Mouse (Mus musculus) layer of hippocampus, adult 9-11 months (tissue): ENCODE measurements around the gene Apobec3.

Experiments
- DNase-seq: peaks from one replicate; pipeline ENCODE4 v3.0.0; 2022

Gene Apobec3

DNA sequence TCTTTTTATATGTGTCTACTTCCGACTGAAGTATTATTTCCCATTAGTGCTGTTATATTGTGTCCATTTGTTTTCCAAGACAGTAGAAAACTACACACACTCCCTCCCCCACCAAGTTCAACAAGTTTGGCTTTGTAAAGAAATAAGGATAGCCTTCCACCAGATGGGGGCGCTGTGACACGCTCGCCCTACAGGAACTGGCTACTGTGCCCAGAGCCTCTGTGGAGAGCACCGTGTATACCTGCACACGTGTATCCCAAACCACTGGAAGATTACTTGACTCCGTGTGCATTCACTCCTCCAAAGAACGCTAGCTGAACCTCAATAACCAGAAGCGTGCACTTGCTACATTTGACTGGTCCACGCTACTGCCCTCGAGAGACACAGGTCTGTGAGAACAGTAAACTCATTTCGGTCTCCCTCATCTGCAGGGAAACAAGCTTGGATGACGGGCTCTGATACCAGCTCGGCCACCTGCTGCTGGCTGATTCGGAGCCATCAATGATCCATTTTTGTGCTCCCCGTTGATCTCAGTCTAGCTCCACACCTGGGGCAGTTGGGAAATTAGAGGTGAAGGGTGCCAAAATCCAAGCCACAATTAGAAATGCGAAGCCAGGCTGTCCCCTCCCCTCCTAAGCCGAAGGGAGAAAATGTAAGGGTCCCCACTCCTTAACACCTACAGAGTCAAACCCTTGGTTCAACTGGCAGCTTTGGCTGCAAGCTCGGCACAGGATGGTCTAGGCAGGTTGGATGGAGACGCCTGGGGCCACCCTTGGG, at the start of gene Apobec3:
Gene Apobec3 (plus strand): TSS at position 224 of the 777 bp plus-strand sequence.
- DNase-seq, result no peak

DNA sequence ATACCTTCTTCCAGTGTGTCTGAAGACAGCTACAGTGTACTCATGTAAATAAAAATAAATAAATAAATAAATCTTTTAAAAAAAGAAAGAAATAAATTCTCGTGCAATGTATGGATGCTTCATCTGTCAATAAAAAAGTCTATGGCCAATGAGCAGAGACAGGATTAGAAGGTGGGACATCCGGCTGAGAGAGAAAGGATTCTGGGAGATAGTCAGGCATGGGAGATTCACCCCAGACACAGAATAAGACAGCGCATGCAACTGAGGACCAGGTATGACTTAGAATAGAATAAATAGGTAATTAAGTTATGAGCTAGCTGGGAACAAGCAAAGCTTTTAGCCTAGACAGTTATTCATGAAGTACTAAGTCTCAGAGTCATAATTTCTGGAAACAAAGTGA, 48.5 kb upstream of the Apobec3 start:
- no peak for DNase-seq

DNA sequence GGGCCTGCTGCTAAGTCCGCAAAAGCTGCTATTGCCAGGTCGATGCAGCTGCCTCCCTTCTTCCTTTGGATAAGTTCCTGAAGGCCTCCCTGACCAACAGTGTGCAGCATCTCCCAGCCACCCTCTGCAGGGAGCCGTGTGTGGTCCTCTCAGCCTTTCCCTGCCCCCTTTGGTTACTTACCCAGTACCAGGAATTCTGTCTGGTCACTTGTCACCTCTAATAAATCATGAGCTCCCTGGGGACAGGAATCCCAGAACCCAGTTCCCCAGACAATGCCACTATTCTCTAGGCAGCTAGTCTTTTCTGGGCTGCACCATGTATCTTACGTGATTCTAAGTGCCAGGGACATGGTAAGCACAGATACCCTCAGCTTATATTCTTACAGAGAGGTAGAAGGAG, 45.5 kb upstream of the Apobec3 start:
- DNase-seq, result no peak

- no peak for DNase-seq
Measured at GRCm38 (mm10) chr15:79847100-79847499, 44.4 kb upstream of the Apobec3 start.

DNA sequence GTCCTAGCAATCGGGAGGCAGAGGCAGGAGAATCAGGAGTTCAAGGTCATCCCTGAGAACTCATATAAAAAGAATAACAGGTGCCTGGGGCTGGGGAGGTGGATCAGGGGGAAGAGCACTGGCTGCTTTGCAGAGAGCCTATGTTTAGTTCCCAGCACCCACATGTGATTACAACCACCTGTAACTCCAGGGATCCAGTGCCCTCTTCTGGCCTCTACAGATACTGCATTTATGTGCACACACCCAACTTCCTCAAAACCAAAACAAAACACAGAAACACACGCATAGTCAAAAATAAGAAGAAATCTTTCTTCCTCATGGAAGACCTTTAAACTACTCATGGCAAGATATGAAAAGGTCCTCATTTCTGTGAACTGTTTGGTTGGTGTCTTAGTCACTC, 41.3 kb upstream of the Apobec3 start:
- DNase-seq, result no peak

- DNase-seq, result no peak
Measured at GRCm38 (mm10) chr15:79858979-79859378, 32.5 kb upstream of the Apobec3 start.

GRCm38 (mm10) chr15:79859821-79860220, 31.6 kb upstream of the Apobec3 start:
- no peak for DNase-seq

GRCm38 (mm10) chr15:79867260-79868002, 24.0 kb upstream of the Apobec3 start:
- no peak for DNase-seq

DNA sequence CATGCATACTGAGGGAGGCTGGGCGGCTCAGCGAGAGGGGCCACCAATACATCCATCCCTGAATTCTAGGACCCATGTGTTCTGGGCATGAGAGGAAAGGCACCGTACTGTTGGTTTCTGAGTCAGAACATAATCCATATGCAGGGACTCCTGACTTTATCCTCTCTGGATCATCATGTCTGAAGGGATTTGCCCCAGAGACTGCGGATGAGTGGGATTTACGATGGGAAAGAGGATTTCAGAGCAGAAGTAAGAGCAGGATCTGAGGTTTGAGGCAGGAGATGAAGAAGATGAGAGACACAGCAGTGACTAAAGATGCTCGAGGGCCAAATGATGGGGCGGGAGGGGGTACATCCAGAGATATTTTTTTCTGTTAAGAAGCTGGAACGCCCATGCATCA, 17.9 kb upstream of the Apobec3 start:
- no peak for DNase-seq

GRCm38 (mm10) chr15:79873995-79874394, 17.5 kb upstream of the Apobec3 start:
- no peak for DNase-seq

DNA sequence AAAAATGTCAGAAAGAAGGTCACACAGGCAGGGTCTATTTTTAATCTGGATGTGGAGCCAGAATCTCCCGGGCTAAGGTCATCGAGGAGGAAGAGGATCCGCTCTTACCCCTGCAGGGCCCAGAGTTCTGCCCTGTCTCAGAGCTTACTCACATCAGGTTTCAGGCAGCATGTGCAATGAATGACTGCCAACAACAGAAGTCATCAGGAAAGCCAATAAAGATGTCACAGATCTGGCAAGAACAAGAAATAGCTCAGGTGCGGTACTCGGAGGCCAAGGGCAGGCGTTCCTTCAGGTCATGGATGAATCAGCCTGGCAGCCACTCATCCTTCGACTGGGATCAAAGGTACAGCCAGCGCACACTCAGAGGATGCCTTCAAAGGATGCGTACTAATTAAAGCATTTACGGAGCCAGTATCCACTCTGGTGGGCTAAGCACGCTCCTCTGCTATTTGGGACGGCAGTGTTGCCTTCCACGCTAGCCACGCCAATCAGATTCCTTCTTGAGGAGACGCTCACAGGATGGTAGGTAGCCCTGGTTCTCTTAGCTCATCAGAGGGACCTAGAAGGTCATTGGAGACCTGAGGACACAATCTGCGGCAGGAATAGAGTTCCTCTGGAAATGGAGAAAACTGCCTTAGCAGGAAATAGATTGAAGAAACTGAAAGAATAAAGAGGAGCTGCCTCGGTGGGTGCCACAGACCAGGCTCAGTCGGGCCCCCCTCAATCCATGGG, 16.0 kb upstream of the Apobec3 start:
- no peak for DNase-seq

GRCm38 (mm10) chr15:79878725-79879136, 12.7 kb upstream of the Apobec3 start:
- DNase-seq, result no peak

DNA sequence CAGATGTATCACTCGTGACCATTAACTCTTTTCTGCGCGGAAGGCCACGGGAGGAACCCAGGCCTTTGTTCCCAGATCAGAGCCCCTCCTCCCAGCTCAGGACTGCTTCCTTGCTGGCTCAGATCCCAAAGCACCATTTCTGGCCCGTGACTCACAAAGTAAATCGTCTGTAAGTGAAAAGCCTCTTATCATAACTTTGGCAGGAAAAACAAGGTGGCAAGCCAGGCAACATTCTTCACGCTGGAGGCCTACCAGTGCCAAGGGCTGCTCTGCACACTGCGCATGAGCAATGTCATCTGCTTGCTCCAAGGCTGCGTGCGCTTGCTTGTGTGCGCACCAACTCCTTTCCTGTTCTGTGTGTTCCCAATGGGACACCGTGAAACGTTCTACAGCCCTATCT, 12.1 kb upstream of the Apobec3 start:
- peak; percentile 76 for DNase-seq

DNA sequence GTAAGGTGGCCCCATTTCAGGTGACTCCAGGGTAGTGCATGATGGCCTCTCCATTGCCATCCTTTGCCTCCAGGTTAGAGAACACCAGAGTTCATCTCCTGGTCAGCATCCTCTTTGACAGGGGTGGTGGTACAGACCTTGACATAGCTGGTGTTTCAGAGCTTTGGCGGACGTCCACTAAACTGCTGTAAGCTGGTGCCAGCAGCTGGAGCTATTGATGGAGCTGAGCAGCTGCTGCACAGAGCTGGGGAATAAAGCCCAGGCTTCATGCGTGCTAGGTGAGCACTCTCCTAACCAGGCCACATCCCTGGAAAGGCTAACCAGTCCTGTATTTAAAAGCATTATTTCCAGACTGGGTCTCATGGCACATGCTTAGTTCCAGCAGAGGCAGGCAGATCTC, 11.0 kb upstream of the Apobec3 start:
- no peak for DNase-seq

DNA sequence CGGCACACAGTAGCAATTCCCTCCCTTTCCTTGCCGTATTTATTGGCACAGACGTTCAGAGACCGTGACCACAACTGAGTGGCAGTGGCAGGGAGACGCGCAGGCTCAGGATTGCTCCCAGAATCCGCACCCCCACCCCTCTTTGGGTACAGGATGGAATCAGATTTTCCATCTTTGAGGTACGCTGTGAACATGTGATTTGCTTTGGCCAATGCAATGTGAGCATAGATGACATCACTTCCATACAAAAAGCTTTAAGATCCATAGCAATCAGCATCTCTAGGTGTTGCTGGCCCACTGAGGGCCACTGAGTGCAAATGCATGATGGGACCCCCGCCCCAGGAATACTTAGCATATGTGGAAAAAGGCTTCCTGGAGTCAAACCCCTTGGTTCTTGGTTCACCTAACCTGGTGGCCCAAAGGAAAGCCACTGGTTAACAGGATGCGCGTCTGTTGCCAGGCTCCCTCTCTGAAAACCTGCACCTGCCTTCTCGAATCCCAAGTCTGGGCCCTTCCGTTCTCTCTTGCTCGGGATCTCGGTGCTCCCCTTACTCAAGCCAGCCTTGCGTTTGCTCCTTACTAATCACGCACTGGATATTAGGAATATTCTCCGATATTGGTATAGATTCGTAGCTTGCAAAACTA, 8.7 kb upstream of the Apobec3 start:
- DNase-seq, result peak; percentile 77

DNA sequence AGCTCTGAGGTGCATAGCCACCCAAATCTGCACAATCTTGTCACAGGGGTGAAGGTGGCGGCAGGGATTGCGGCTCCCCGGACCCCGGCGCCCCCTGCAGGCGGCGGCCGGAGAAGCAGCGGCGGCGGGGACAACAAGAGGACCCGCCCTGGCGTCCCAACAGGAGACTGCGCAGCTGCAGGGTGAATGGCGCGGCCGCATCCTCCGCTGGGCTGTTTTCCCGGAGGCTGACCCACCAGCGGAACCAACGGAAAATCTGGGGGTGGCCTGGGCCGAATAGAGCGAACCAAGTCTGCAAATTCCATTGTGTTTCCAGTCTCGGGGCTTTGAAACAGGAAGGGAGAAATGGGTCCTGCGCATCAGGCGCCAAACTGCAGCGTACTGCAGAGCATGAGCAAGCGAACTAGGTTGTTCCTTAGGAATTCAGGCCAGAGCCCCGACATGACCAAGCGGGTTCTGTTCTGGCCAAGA, 8.1 kb upstream of the Apobec3 start:
- DNase-seq, result peak; percentile 94

DNA sequence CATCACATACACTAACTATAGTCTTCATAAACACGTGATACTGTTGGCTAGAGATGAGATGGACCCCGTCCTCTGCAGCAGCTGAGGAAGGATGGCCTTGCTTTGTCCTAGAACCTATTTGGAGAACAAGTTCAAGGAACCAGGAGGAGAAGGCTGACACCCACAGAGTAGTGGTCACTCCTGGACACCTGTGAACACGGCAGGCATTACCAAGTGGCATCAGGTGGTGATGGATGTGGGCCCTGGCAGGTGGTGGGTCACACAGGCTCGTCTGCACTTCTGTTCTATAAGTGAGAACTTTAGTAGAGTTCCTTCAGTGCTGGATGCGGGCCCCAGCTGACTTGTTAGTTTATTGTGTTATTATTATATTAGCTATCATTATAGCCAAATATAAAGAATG, 6.6 kb upstream of the Apobec3 start:
- DNase-seq, result no peak

- DNase-seq, result peak; percentile 47
Measured at GRCm38 (mm10) chr15:79892213-79892541, 718 bp downstream of the Apobec3 start.

DNA sequence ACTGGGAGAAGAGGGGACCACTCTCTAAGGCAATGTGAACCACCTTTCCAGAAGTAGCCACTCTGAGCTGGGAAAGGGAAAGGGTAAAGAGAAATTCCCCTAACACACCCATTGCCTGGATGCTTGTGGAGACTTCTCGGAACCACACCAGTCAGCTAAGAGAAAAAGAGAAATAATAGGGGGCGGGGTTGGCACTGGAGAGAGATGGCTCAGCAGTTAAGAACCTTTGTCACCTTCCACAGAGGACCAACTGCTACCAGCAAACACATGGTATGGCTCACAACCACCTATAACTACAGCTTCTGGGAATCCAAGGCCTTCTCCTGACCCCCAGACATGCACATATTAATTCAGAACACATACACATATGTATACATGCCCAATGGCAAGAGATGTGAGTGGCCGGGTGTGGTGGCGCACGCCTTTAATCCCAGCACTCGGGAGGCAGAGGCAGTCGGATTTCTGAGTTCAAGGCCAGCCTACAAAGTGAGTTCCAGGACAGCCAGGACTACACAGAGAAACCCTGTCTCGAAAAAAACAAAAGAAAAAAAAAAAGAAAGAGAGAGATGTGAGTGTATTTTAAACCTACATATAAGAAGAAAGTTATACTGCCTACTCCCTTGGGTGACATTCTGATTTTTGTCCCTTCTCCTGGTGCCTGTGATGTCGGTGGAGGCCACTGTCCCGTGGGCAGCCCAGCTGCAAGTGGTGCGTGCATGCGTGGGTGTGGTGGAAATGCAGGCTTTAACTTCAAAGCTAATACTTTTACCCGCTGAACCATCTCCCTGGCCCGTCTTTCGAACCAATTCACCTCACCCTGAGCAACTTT, 1.8 kb downstream of the Apobec3 start:
- DNase-seq, result no peak

DNA sequence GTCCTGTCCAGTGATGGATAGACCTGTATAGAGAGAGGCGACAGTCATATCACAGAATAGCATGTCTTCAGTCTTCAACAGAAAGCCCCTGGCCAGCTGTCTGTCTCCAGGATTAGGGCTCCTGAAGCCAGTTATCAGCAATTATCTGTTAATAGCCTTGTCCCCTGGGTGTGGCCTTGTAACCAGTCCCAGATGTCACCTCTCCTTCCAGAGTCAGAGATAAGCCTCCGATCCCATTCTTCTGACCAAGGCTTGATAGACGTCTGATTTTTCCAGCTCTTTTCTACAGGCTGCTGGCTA, 2.3 kb downstream of the Apobec3 start:
- DNase-seq, result no peak

GRCm38 (mm10) chr15:79894343-79894742, 2.9 kb downstream of the Apobec3 start:
- DNase-seq, result no peak
